Mouse (Mus musculus): ENCODE data around the gene Parn.

GRCm38 (mm10) chr16:13702184-13702583, 34.2 kb upstream of the Parn start:
- no peak for TF ChIP-seq CTCF (IDR thresholded peaks at IDR 0.05; ENCODE audit: low read depth, low read length)
- no peak for TF ChIP-seq POLR2A (IDR thresholded peaks at IDR 0.05; ENCODE audit: extremely low read depth, insufficient read depth, low read length)
